Mouse (Mus musculus) gastrocnemius, postnatal 10 days (tissue): ENCODE measurements around the gene Lamp2. TPM values are rescaled to one million over a fixed set of nuclear protein-coding genes. Genes with fewer than 3 reads are reported as not detected.
"Not testable (repeated sequence)": the region's sequence is repeated elsewhere in the genome, so short reads cannot be mapped to it uniquely, and the experiment has no call there.

ENCODE experiments used
- DNase-seq: peaks from one replicate; pipeline ENCODE4 v3.0.0; 2021; ENCODE audit warnings: mixed read lengths
- long read RNA-seq, 2 experiments: library from polyadenylated mRNA; stranded (forward); transcript quantifications; one replicate each; pipeline ENCODE4 v2.0.0; 2021
- total RNA-seq, 2 experiments: library from RNA; stranded (reverse); gene quantifications; 2 replicates each; pipeline ENCODE4 v1.2.3; 2021

Lamp2 gene
- 10 to 100 TPM; 92.1 to 97.4 TPM for total RNA-seq
- long read RNA-seq, experiment 1, transcript Lamp2-202 (9 exons, 3,604 nt), result major isoform, 133 of 179 reads
- long read RNA-seq, experiment 1, transcript Lamp2-201 (9 exons, 1,769 nt), result minor isoform, 20 of 179 reads
- long read RNA-seq, experiment 1, partial matches to known transcripts, result 6 of 179 reads
- long read RNA-seq, experiment 1, other reads (novel, unspliced or antisense), result 17 of 179 reads
- long read RNA-seq, experiment 2, transcript Lamp2-202 (9 exons, 3,604 nt), result major isoform, 96 of 133 reads
- long read RNA-seq, experiment 2, transcript Lamp2-201 (9 exons, 1,769 nt), result minor isoform, 14 of 133 reads
- long read RNA-seq, experiment 2, partial matches to known transcripts, result 7 of 133 reads
- long read RNA-seq, experiment 2, other reads (novel, unspliced or antisense), result 15 of 133 reads

DNA sequence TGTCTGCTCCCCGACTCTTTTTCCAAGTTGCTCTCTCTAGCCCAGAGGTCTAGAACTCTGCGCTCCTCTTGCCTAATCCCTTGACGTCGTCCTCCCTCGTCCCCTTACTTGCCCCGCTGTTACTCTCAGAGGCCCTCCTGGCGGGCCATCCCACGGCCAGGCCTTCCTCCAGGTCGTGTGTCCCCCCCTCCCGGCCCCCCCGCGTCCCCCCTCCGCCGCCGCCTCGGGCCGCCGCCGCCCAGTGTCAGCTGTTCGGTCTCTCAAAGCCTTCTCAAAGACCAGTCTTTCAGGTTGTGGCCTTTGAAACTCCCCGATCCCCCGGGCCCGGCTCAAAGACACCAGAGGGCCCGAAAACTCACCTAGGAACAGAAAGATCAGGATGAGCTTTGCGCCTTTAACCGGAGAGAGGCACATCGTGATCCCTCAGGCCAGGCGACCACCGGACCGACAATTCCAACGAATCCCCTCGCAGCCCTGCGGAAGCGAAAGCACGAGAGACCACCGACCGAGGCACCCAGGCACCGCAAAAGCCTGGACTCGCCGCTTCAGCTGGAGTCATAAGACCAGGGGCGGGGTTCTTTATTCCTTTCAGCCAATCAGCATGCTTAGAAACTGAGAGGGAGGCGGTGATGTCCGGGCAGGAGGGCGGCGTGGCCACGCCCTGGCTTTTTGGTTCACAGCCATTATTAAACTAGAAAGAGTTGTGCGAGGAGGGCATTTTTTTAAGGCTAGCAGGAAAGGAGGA, at the start of gene Lamp2:
Gene Lamp2 (minus strand): TSS at position 565 of the 745 bp plus-strand sequence.
- DNase-seq, result peak; percentile 57

DNA sequence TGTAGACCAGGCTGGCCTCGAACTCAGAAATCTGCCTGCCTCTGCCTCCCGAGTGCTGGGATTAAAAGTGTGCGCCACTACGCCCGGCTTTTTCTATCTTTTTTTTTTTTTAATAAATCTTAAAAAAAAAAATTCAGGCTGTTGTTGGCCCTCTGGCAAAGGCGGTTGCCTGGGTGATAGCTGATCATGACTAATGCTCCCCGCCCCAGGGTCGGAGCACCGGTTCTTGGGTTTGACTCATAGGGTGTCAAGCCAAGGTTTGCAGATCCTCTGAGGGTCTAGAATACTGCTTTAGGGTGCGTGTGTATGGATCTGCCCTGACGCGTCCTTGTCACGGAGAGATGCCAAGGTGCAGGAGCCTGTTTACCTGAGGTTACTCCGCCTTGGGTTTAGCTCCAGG, 48.6 kb upstream of the Lamp2 start:
- DNase-seq, result no peak

DNA sequence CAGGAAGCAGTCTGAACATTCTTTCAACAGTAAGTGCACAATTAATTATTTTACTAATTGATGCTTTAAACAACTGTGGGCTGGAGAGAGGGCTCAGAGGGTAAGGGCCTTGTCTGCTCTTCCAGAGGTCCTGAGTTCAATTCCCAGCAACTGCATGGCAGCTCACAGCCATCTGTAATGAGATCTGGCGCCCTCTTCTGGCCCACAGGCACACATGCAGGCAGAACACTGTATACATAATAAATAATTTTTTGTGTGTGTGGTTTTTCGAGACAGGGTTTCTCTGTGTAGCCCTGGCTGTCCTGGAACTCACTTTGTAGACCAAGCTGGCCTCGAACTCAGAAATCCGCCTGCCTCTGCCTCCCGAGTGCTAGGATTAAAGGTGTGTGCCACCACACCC, 45.9 kb upstream of the Lamp2 start:
- DNase-seq, result not testable (repeated sequence)

DNA sequence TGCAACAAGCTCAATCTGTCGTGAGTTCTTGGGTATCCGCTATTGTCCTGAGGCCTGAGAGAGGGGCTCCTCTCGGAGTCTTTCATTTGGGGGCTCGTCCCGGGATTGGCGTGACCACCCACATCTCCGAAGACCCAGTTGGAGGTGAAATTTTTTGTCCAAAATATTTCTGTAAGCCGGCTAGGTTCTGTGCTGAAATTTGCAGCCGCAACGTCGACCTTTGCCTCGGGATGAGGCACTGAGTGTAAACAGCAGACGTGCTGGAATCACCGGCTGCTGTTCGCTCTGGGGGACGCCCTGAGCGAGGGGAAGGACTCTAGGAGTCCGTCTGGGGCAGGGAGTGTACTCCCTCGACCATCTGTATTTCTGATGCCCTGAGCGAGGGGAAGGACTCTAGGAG, 29.2 kb upstream of the Lamp2 start:
- peak; percentile 3 for DNase-seq

DNA sequence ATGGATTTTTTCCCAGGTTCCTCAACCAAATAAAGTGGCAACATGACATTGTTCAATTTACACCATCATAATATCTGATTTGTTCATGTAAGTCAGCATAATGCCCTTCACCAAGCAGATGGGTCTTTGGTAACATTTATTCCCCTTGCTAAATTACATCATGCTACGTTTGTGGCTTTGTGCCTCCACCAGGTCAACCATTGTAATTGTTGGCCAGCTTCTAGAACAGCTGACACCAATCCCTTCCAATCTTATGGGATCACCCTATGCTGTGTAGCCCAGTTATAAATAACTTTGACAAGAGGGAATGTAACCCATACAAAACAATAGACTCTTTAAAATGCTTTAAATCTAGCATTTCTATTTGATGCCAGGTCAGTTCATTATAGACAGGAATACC, 22.3 kb upstream of the Lamp2 start:
- no peak for DNase-seq

DNA sequence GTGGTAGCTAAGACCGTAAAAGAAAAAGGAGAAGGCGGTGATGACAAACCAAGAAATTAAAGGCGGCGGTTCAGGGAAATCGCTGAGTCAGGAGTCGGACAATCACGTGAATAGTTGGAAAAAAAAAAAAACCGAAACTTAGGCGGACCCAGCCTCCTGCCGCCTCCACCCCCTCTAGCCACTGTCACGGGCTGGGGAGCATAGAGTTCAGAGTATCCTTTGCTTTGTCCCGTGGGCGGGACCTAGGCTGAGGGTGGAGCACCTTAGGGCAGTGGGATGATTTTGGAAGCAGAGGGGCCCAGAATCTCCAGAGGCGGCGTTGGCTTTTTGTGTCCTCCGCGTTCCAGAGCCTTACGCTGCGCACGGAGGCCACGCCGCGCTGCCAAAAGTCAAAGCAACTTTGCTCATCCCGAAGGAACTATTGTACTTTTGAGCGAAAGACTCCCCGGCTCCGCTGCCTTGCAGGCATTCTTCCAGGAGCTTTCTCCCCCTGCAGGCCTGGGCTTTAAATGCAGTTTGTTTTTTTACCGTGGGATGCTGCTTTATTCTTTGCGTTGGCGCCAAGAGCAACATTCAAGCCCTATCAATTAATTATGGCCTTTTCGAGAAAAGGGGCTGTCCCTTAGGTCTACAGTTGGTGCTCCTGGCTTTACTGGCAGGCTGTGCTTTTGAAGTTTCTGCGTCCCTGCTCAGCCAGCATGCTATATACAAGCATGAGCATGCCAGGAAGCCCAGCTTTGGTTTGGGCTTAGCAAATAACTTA, 17.5 kb upstream of the Lamp2 start:
- DNase-seq, result peak; percentile 57

DNA sequence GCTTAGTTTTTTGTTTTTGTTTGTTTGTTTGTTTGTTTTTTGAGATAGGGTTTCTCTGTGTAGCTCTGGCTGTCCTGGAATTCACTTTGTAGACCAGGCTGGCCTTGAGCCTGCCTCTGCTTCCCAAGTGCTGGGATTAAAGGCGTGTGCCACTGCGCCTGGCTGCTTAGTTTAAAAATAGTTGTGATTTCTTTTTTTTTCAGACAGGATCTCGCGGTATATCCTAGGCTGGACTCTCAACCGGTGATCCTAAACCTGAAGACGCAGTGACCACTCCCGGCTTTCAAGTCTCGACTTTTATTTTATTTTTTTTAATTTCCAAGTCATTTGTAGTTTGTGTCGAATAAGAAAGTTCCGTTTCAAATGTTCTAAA, 16.9 kb upstream of the Lamp2 start:
- peak; percentile 5 for DNase-seq

DNA sequence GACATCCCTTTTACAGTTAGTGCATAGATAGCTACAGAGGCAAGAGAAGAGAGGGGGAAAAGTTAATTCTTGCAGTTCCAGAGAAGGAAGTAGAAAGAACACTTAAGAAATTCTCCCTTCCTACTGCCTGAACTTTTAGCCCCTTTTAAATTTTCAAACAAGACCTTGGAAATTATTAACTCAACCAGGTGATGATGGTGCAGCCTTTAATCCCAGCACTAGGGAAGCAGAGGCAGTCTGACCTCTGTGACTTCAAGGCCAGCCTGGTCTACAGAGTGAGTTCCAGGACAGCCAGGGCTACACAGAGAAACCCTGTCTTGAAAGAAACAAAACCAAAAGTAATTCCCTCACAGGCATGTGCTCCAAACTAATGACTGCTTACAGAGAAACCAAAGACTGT, 10.0 kb upstream of the Lamp2 start:
- no peak for DNase-seq

DNA sequence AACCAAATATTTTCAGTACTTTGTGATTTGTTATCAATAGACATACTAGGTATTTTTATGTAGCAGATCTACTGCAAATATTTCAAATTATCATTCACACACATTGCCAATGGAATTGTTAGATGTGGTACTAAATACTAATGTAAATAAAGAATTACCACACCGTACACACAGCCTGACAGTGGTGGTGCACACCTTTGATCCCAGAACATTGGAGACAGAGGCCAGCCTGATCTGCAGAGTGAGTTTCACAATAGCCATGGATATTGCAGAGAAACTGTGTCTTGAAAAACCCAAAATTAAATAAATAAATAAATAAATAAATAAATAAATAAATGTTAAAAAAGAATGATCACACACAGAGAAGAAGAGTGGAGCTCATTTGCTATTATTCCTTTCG, 6.9 kb upstream of the Lamp2 start:
- no peak for DNase-seq

DNA sequence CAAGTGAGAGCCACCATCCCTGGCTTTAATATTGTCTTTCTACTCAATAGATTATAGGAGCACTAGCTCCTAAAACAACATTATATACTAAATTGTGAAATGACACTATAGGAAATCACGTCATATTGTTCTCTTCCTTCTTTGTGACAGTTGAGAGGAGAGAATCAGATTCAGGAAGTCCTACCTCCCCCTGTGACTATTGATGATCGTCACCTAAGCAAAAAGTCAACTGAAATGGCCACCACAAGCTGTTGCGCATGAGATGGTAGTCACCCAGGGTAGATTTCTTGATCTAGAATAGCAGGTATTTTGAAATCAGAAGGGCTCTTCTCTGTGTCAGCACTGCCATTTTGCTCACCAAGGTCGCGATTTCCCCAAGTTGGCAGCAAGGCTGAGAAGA, 5.8 kb upstream of the Lamp2 start:
- DNase-seq, result no peak

DNA sequence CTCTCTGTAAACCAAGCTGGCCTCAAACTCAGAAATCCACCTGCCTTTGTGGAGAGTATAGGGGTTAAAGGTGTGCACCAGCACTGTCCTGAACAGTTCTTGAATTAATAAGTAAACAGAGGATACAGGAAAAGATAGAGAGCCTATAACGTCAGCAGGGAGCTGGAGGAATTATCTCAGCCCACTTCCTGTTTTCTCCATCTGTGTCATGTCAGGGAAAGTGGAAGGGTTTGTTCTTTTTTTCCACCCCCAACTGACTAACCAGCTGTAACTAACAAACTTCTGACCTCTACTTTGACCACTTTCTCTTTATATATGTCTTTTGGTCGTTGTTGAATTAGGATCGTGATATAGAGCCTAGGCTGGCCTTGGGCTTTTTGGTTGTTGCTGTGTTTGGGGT, 4.6 kb upstream of the Lamp2 start:
- DNase-seq, result no peak

DNA sequence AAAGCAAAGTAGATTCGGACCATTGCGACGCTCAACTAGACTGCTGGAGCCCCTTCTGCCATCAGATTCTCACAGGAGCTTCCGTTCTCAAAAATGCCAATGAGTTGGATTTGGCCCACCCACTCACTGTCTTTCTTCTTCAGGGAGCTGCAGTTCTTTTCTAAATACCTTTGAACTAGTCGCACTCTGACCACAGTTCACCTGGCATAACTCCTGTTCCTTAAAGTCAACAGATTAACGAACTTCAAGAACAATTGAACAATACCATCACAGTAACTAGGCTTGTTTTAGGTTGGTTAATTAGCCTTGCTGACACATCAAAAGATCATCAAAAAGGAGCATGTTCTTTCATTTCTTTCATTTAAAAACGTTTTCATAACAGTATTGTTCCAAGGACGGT, 2.8 kb upstream of the Lamp2 start:
- no peak for DNase-seq

DNA sequence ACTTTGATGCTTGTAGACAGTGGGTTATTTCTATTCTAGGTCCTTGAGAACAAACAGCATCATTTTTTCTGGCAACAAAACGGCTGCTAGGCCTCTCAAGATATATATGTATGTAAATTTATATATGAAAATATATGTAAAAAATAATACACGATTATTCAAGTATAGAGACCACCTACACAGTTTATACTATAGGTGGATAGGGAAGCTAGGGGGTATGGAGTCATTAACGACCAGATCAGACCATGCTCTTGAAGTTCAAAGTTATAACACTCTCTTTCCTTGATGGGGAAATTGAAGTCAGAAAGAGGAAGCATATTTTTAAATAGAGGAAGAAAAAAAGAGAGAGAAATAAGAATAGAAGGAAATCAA, 367 bp upstream of the Lamp2 start:
- no peak for DNase-seq

DNA sequence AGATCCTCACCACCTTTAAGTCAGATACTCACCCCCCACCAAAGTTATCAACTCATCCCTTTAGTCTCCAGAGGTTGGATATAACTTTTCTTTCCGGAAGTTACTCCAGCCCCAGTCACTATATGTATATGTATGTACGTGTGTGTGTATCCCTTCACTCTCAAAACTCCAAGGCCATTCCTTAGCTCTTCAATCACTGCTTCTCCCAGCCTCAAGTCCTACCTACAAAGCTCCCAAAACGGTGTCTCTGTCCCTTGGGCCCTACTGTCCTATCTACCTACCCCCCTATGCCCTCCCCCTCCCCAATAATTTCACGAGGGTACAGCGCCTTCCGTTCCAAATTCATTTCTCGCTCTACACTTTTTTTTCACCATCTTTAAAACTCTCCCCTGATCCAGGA, 780 bp downstream of the Lamp2 start:
- no peak for DNase-seq

DNA sequence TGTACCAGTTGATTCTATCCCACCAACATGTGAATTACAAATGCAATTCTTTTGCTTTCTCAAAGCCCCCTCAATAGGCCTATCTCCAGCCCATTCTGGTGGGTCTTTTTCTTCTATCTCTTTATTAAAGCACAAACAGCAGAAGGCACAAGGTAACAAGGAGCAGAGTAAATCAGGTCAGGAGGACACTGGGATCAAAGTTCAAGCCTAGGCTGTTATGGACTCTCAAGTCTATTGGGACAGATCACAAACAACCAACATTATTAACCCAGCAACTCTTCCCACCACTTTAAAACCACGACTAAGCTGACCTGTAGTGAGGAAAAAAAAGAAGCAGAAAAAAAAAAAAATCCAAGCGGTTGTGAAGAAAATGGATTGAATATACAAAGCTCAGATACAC, 1.4 kb downstream of the Lamp2 start:
- DNase-seq, result no peak

DNA sequence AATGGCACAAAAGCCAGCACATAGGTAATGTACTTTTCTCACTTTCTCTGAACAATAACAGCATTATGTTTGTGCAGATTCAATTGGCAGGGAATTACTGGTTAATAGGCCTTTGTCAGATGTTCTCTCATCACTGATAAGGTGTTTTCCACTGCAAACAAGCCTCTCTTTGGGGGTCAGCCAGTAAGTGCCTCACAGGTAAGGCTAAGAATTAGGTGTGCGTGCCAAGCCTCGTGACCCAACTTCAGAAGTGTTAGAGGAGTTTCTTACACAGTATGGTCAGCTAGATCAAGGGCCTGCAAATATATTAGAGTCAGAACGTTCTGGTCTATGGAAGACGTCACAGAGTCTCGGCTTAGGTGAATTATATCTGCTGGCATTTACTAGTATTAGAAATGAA, 2.3 kb downstream of the Lamp2 start:
- no peak for DNase-seq

DNA sequence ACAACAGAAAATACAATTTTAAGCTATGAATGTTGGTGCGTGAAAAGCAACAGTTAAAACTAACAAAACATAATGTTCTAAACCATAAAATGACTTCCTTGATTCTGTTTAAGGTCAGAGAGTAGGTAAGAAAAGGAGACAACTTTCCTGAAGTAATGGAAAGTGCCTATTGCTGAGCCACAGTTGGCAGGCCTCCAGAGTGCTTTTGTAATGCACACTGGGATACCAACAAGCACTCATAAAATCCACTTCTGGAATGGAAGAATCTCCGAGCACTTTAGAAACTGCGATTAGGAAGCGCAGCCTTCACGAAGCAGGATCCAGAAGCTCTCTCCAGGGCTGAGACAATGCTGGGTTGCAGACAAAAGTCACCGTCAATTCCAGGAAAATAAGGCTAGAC, 5.8 kb downstream of the Lamp2 start:
- DNase-seq, result no peak

DNA sequence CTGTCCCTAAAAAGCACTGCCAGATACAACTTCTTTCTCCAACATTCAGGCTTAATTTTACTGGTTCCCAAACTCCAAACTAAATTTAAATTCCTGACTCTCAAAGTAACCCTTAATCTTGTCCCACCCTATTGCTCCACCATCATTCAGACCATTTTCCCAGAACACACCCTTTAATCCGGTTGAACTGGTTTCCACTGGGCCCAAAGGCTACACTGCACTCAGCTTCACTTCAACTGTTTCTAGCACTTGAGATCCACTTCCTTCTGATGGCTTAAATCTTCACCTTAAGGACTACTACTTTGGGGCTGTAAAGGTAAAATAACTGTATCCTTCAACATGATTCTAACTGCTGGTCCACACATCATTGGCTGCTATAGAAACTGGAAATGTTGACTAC, 10.5 kb downstream of the Lamp2 start:
- no peak for DNase-seq

DNA sequence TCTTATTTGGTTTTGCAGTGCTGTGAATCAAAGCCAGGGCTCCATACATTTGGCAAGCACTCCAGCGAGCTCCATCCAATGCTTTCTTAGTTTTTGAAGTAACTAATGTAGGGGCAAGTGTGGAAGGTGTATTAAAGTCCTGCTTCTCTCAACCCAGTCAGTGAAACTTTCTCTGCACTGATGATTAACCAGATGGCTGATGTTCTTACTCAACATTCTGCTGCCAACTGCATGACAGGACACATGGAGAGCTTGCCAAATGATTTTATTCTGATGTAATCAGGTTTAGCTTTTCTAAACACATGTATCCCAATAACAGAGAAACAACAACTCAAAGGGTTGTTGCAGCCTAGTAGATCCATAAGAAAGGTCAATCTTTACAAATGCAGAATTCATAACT, 13.8 kb downstream of the Lamp2 start:
- no peak for DNase-seq

DNA sequence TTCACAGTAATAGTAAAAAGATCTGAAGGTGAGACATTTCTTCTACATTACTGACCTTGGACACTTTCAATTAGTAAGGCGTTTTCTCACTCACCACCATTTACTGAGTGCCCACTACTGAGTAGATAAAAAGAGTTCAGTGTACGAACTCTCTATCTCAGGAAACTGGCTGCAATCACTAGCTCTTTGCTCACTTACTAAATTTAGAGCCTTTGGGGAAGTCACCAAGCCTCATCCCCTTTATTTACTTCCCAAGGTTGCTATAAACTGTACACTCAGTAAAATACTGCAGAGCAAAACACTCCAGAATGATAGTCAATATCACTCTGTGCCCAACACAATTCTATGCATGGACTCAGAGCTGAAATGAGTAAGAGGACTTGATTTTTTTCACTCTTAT, 16.6 kb downstream of the Lamp2 start:
- no peak for DNase-seq

DNA sequence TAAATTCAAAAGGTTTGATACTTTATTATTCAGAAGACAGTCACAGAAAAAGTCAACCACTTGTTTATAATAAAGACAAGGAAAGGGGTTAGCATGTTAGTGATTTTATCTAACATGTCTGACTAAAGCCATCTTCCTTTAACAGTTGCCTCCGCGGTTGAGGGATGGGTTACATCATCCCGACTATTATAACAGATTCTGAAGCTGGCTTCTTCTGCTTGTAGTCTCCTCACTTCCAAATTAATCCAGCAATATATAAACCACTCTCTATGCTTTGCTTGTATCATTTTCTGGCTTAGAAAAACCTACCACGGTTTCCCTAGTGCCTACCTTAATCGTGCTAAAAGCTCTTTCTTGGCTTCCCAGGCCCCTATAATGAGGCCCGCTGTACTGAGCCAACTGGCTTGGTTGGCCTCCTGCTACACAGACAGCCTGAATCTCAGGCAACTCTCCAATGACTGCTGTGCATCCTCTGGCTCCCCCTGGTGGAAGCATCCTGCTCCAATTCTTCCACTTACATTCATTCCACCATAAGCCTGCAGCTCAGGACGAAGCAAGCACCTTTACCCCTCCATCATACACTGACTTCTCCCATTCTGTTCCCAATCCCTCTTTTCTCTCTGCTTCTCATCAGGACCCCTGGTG, 18.0 kb downstream of the Lamp2 start:
- DNase-seq, result peak; percentile 70

DNA sequence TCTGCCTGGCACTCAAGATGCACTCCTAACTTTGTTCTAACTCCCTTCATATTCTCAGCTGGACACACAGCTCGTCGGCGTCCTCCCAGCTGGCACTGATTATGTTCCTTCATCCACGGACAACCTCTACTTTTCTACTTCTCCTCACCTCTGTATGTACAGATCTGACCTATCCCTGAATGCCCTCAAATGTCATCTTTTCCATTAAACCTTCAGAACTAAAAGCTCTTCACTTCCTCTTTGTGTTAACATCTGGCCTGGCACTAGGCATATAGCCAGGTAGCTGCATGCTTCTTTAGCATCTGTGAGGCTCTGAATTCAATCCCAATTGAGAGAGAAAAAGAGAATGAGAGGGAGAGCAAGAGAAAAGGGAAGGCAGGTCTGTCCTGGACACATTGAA, 26.8 kb downstream of the Lamp2 start:
- DNase-seq, result no peak
